Mouse (Mus musculus): ENCODE measurements at regions not wholly inside any gene's neighbourhood (a gene's known extent, or its start where the extent isn't known, plus 50 kb on each side); places are given as distances from the start of the nearest gene placed in this dataset.

- Histone ChIP-seq H3K36me3 (ENCODE audit: insufficient read depth, low read length) (no peaks in the 10 kb centered on the region), H3K27me3 (replicated peaks; ENCODE audit: insufficient read depth, low read length) (no peaks in the 10 kb centered on the region), H3K4me1 (ENCODE audit: insufficient read depth, low read depth, low read length) (no peaks in the 10 kb centered on the region), H3K9ac (replicated peaks; ENCODE audit: low read depth) (no peak overlapping the region), H3K27ac (ENCODE audit: low read length) (no peak overlapping the region), H3K9me3 (ENCODE audit: low read length) (no peaks in the 10 kb centered on the region), H3K4me2 (replicated peaks; ENCODE audit: low read depth, low read length) (no peak overlapping the region), H3K4me3 (ENCODE audit: low read depth, low read length) (no peak overlapping the region)
- DNase-seq (ENCODE audit: low spot score) (no peak), ATAC-seq (no peak)
- TF ChIP-seq CTCF (IDR thresholded peaks at IDR 0.05): no peak
- no peak for TF ChIP-seq EP300 (IDR thresholded peaks at IDR 0.05)
These were observed 748.0 kb upstream of the Epha7 start for GRCm38 (mm10) chr4:28064935-28065334.

- TF ChIP-seq CTCF (IDR thresholded peaks at IDR 0.05): no peak
- TF ChIP-seq EP300 (IDR thresholded peaks at IDR 0.05): no peak
- no peak overlapping the region for H3K27ac ChIP-seq (ENCODE audit: low read length)
- no peak overlapping the region for H3K4me3 ChIP-seq (ENCODE audit: low read depth, low read length)
- H3K4me2 ChIP-seq (replicated peaks; ENCODE audit: low read depth, low read length): no peak overlapping the region
- ATAC-seq (no peak), DNase-seq (ENCODE audit: low spot score) (no peak)
- no peaks in the 10 kb centered on the region for H3K4me1 ChIP-seq (ENCODE audit: insufficient read depth, low read depth, low read length)
- H3K36me3 ChIP-seq (ENCODE audit: insufficient read depth, low read length): no peaks in the 10 kb centered on the region
- no peak overlapping the region for H3K9ac ChIP-seq (replicated peaks; ENCODE audit: low read depth)
- no peaks in the 10 kb centered on the region for H3K27me3 ChIP-seq (replicated peaks; ENCODE audit: insufficient read depth, low read length)
- WGBS: 62% methylated on average over 1 of the region's 1 CpGs
- no peaks in the 10 kb centered on the region for H3K9me3 ChIP-seq (ENCODE audit: low read length)
These were observed 747.1 kb upstream of the Epha7 start for GRCm38 (mm10) chr4:28065828-28066227.

- Histone ChIP-seq H3K27ac (ENCODE audit: low read length) (no peak overlapping the region), H3K36me3 (ENCODE audit: insufficient read depth, low read length) (no peaks in the 10 kb centered on the region), H3K4me1 (ENCODE audit: insufficient read depth, low read depth, low read length) (no peaks in the 10 kb centered on the region), H3K9ac (replicated peaks; ENCODE audit: low read depth) (no peak overlapping the region), H3K9me3 (ENCODE audit: low read length) (no peaks in the 10 kb centered on the region), H3K4me2 (replicated peaks; ENCODE audit: low read depth, low read length) (no peak overlapping the region), H3K27me3 (replicated peaks; ENCODE audit: insufficient read depth, low read length) (no peaks in the 10 kb centered on the region), H3K4me3 (ENCODE audit: low read depth, low read length) (no peak overlapping the region)
- TF ChIP-seq EP300 (IDR thresholded peaks at IDR 0.05) (no peak), CTCF (IDR thresholded peaks at IDR 0.05) (no peak)
- no peak for ATAC-seq
- WGBS: 84% methylated on average over 2 of the region's 2 CpGs
- no peak for DNase-seq (ENCODE audit: low spot score)
These were observed 733.9 kb upstream of the Epha7 start for GRCm38 (mm10) chr4:28079030-28079429.

GRCm38 (mm10) chr4:28092854-28093253 lies 720.1 kb upstream of the Epha7 start:
- no peak for DNase-seq (ENCODE audit: low spot score)
- 27% methylated on average over 3 of the region's 3 CpGs for WGBS
- Histone ChIP-seq H3K36me3 (ENCODE audit: insufficient read depth, low read length) (no peaks in the 10 kb centered on the region), H3K27me3 (replicated peaks; ENCODE audit: insufficient read depth, low read length) (no peaks in the 10 kb centered on the region), H3K4me2 (replicated peaks; ENCODE audit: low read depth, low read length) (no peak overlapping the region), H3K9me3 (ENCODE audit: low read length) (no peaks in the 10 kb centered on the region), H3K27ac (ENCODE audit: low read length) (no peak overlapping the region), H3K9ac (replicated peaks; ENCODE audit: low read depth) (no peak overlapping the region), H3K4me3 (ENCODE audit: low read depth, low read length) (no peak overlapping the region), H3K4me1 (ENCODE audit: insufficient read depth, low read depth, low read length) (no peaks in the 10 kb centered on the region)
- TF ChIP-seq EP300 (IDR thresholded peaks at IDR 0.05) (no peak), CTCF (IDR thresholded peaks at IDR 0.05) (no peak)
- ATAC-seq: no peak

GRCm38 (mm10) chr4:28143165-28143564 lies 669.8 kb upstream of the Epha7 start:
- H3K4me3 ChIP-seq (ENCODE audit: low read depth, low read length): no peak overlapping the region
- H3K4me1 ChIP-seq (ENCODE audit: insufficient read depth, low read depth, low read length): no peaks in the 10 kb centered on the region
- no peaks in the 10 kb centered on the region for H3K36me3 ChIP-seq (ENCODE audit: insufficient read depth, low read length)
- no peaks in the 10 kb centered on the region for H3K9me3 ChIP-seq (ENCODE audit: low read length)
- H3K4me2 ChIP-seq (replicated peaks; ENCODE audit: low read depth, low read length): no peak overlapping the region
- H3K9ac ChIP-seq (replicated peaks; ENCODE audit: low read depth): no peak overlapping the region
- no peak for ATAC-seq
- WGBS: 79% methylated on average over 8 of the region's 8 CpGs
- H3K27me3 ChIP-seq (replicated peaks; ENCODE audit: insufficient read depth, low read length): no peaks in the 10 kb centered on the region
- TF ChIP-seq CTCF (IDR thresholded peaks at IDR 0.05) (no peak), EP300 (IDR thresholded peaks at IDR 0.05) (no peak)
- no peak overlapping the region for H3K27ac ChIP-seq (ENCODE audit: low read length)
- no peak for DNase-seq (ENCODE audit: low spot score)

- Histone ChIP-seq H3K27me3 (replicated peaks; ENCODE audit: insufficient read depth, low read length) (no peaks in the 10 kb centered on the region), H3K9me3 (ENCODE audit: low read length) (no peaks in the 10 kb centered on the region), H3K4me3 (ENCODE audit: low read depth, low read length) (no peak overlapping the region), H3K36me3 (ENCODE audit: insufficient read depth, low read length) (no peaks in the 10 kb centered on the region), H3K9ac (replicated peaks; ENCODE audit: low read depth) (no peak overlapping the region), H3K4me2 (replicated peaks; ENCODE audit: low read depth, low read length) (no peak overlapping the region), H3K4me1 (ENCODE audit: insufficient read depth, low read depth, low read length) (no peaks in the 10 kb centered on the region), H3K27ac (ENCODE audit: low read length) (no peak overlapping the region)
- no peak for TF ChIP-seq CTCF (IDR thresholded peaks at IDR 0.05)
- no peak for TF ChIP-seq EP300 (IDR thresholded peaks at IDR 0.05)
- DNase-seq (ENCODE audit: low spot score): peak; percentile 91
- WGBS: 60% methylated on average over 2 of the region's 2 CpGs
- no peak for ATAC-seq
These were observed 657.8 kb upstream of the Epha7 start for GRCm38 (mm10) chr4:28155116-28155515.

- ATAC-seq: peak; percentile 100
These were observed 636.2 kb upstream of the Epha7 start for GRCm38 (mm10) chr4:28176771-28177170.

More at GRCm38 (mm10) chr4:28176771-28177170, 636.2 kb upstream of the Epha7 start:
- Histone ChIP-seq H3K4me3 (ENCODE audit: low read depth, low read length) (no peak overlapping the region), H3K4me1 (ENCODE audit: insufficient read depth, low read depth, low read length) (no peaks in the 10 kb centered on the region), H3K9me3 (ENCODE audit: low read length) (no peaks in the 10 kb centered on the region), H3K36me3 (ENCODE audit: insufficient read depth, low read length) (no peaks in the 10 kb centered on the region), H3K4me2 (replicated peaks; ENCODE audit: low read depth, low read length) (no peak overlapping the region), H3K27me3 (replicated peaks; ENCODE audit: insufficient read depth, low read length) (no peaks in the 10 kb centered on the region), H3K9ac (replicated peaks; ENCODE audit: low read depth) (no peak overlapping the region), H3K27ac (ENCODE audit: low read length) (no peak overlapping the region)
- DNase-seq (ENCODE audit: low spot score): peak; percentile 90
- no peak for TF ChIP-seq EP300 (IDR thresholded peaks at IDR 0.05)
- no peak for TF ChIP-seq CTCF (IDR thresholded peaks at IDR 0.05)
- WGBS: 78% methylated on average over 3 of the region's 3 CpGs

Measured in lung, postnatal 0 days (tissue).